Mouse (Mus musculus): ENCODE measurements around the gene Kdm1b.

DNA sequence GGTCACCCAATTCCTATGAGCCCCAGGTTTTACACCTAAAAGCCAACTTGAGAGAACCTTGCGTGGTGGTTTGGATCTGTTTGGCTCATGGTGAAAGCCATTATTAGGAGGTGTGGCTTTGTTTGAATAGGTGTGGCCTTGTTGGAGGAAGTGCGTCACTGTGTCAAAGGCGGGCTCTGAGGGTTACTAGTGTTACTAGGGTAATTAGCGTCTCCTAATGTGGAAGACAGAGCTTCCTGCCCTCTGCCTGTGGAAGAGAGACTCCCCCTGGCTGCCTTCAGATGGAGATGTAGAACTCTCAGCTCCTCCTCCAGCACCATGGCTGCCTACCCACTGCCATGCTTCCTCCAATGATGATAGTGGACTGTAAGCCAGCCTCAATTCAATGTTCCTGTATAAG is 41.7 kb upstream of the Kdm1b start:
- TF ChIP-seq POLR2A (IDR thresholded peaks at IDR 0.05; ENCODE audit: low read depth, low read length) (no peak), CTCF (conservative IDR thresholded peaks at IDR 0.05; ENCODE audit: insufficient read depth, insufficient read length, low read depth, low read length) (no peak)
